Mouse (Mus musculus): ENCODE measurements around the gene Hrh1.
A peak's percentile ranks its signal among the peaks of the same experiment; 100 is the strongest.
"Not testable (repeated sequence)": the region's sequence is repeated elsewhere in the genome, so short reads cannot be mapped to it uniquely, and the experiment has no call there.

Hrh1 gene

GRCm38 (mm10) chr6:114461536-114461935 lies 63.8 kb downstream of the Hrh1 start:
- DNase-seq (ENCODE audit: low spot score in 2 of 2): no peak

- DNase-seq (ENCODE audit: low spot score in 2 of 2): peak in 1 of 2 experiments; percentile 48
Measured at GRCm38 (mm10) chr6:114462747-114463146, 65.0 kb downstream of the Hrh1 start.

GRCm38 (mm10) chr6:114473541-114473940 lies 75.8 kb downstream of the Hrh1 start:
- DNase-seq (ENCODE audit: low spot score in 2 of 2): no peak

- DNase-seq (ENCODE audit: low spot score in 2 of 2): no peak
Measured at GRCm38 (mm10) chr6:114474059-114474458, 76.3 kb downstream of the Hrh1 start.

- no peak for DNase-seq (ENCODE audit: low spot score in 2 of 2)
Measured at GRCm38 (mm10) chr6:114474911-114475310, 77.2 kb downstream of the Hrh1 start.

GRCm38 (mm10) chr6:114478771-114479170 lies 81.0 kb downstream of the Hrh1 start:
- no peak for DNase-seq (ENCODE audit: low spot score in 2 of 2)

- DNase-seq (ENCODE audit: low spot score in 2 of 2): no peak
Measured at GRCm38 (mm10) chr6:114479644-114480410, 82.1 kb downstream of the Hrh1 start.

GRCm38 (mm10) chr6:114489371-114489770 lies 91.6 kb downstream of the Hrh1 start:
- no peak for DNase-seq (ENCODE audit: low spot score in 2 of 2)

GRCm38 (mm10) chr6:114492588-114492987 lies 94.9 kb downstream of the Hrh1 start:
- not testable (repeated sequence) for DNase-seq (ENCODE audit: low spot score in 2 of 2)

- DNase-seq (ENCODE audit: low spot score in 2 of 2): peak in 1 of 2 experiments; percentile 44
Measured at GRCm38 (mm10) chr6:114494987-114495386, 97.3 kb downstream of the Hrh1 start.

- not testable (repeated sequence) for DNase-seq (ENCODE audit: low spot score in 2 of 2)
Measured at GRCm38 (mm10) chr6:114514038-114514437, 116.3 kb downstream of the Hrh1 start.

- DNase-seq (ENCODE audit: low spot score in 2 of 2): peak; percentile 54 to 68
Measured at GRCm38 (mm10) chr6:114528709-114529108, 131.0 kb downstream of the Hrh1 start.
